Mouse (Mus musculus): ENCODE results near the gene Msrb1. TPM values are rescaled to one million over a fixed set of nuclear protein-coding genes. Genes with fewer than 3 reads are reported as not detected.
A peak's percentile ranks its signal among the peaks of the same experiment; 100 is the strongest.

Msrb1 gene
- total RNA-seq, 1 experiment from 2014 or later = 41.2 TPM

DNA sequence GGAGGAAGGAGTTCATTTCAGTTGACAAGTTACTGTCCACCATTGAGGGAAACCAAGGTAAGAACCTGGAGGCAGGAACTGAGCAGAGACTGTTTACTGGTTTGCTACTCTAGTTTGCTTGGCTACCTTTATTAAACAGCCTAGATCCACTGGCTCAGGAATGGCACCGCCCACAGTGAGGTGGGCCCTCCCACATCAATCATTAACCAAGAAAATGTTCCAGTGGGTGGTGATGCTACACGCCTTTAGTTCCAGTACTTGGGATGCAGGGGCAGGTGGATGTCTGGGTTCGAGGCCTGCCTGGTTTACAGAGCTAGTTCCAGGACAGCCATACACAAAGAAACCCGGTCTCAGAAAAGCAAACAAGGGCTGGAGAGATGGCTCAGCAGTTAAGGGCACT is 1.8 kb downstream of the Msrb1 start:
- no peak for ATAC-seq (replicated peaks; ENCODE audit: low read depth, poor library complexity, severe bottlenecking)

GRCm38 (mm10) chr17:24739926-24740325 is 3.5 kb downstream of the Msrb1 start:
- ATAC-seq (replicated peaks; ENCODE audit: low read depth, poor library complexity, severe bottlenecking) = no peak

- ATAC-seq (replicated peaks; ENCODE audit: low read depth, poor library complexity, severe bottlenecking) = no peak
Observed at GRCm38 (mm10) chr17:24742307-24742706, 5.9 kb downstream of the Msrb1 start.

- ATAC-seq (replicated peaks; ENCODE audit: low read depth, poor library complexity, severe bottlenecking) = no peak
Observed at GRCm38 (mm10) chr17:24743896-24744295, 7.5 kb downstream of the Msrb1 start.

DNA sequence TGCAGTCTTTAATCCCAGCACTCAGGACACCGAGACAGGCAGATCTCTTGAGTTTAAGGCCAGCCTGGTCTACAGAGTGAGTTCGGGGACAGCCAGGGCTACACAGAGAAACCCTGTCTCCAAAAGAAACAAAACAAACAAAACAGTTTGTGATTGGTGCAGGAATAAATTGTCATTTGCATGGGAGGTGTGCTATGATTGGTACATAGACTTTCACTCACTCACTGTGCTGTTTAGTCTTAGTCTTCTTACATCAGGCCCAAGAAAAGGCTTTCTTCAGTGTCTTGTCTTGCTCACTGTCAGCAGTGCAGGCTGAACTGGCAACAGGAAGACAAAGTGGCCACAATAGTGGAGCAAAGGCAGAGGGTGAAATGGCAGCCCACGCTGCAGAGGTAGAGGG is 7.9 kb downstream of the Msrb1 start:
- ATAC-seq (replicated peaks; ENCODE audit: low read depth, poor library complexity, severe bottlenecking) = no peak

- ATAC-seq (replicated peaks; ENCODE audit: low read depth, poor library complexity, severe bottlenecking) = peak; percentile 90
Observed at GRCm38 (mm10) chr17:24745526-24746497, 9.4 kb downstream of the Msrb1 start.

DNA sequence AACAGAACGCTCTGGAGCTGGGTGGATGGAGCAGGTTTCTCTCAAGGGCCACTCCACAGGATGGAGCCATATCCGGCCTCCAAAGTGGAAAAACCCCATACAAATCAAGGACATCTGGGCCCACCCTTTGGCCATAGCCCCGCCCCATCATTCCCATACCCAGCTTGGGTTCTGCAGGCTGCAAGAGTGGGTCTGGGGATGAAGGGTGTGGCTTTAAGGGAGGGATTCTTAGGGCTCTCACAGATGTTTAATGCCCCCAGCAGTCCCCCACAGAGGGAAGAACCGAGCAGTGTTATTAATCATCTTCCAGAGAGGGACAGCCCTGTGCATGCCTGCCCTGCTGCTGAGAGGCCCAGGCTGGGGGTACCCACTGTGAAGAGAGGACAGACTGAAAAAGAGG is 10.5 kb downstream of the Msrb1 start:
- no peak for ATAC-seq (replicated peaks; ENCODE audit: low read depth, poor library complexity, severe bottlenecking)

- no peak for ATAC-seq (replicated peaks; ENCODE audit: low read depth, poor library complexity, severe bottlenecking)
Observed at GRCm38 (mm10) chr17:24751528-24751927, 15.1 kb downstream of the Msrb1 start.

DNA sequence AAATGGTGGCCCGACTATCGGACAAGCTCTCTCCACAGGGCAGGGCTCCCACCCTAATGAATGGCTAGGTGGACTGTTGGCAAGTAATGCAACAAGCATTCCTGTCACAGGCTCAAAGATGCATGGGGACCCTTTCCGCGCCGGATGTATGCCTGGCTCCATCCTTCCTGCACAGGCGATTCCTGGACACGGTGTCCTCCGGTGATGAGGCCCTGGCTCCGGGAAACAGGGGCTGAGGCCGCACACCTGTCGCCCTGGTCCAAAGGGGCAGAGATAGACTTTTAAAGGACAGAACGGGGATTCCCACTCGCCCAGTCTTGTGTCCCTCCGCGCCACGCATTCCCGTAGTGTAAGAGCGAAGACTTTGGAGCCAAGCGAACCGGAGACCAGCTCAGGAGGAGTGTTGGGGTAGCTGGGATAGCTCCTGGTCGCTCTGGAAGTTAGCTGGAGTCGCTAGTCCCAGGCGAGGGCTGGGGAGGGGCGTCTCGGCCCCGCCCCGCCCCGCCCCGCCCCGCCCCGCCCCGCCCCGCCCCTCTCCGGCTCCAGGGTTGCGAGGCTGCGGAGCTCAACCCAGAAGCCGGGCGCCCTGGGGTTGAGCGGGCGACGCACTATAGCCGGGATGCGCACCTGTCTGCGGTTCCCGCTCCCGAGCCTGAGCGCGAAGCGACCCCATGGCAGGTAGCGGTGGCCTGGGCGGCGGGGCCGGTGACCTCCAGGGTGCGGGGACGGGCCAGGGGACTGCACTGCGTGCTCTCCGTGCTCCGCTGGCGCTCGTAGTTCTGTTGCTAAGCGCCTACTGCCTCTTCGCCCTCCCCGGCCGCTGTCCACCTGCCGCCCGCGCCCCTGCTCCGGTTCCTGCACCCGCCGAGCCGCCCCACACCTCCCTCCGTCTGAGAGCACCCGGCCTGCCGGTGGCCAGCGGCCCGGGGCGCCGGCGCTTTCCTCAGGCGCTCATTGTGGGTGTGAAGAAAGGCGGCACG is 16.3 kb downstream of the Msrb1 start, which contains the start of gene Hs3st6:
TSS of gene Hs3st6 (plus strand) at position 574 of the 980 bp plus-strand sequence.
- peak; percentile 36; the same call in 1 of the 2 replicates for ATAC-seq (replicated peaks; ENCODE audit: low read depth, poor library complexity, severe bottlenecking)

- ATAC-seq (replicated peaks; ENCODE audit: low read depth, poor library complexity, severe bottlenecking) = no peak
Observed at GRCm38 (mm10) chr17:24757394-24757793, 21.0 kb downstream of the Msrb1 start.

GRCm38 (mm10) chr17:24761121-24761520 is 24.7 kb downstream of the Msrb1 start:
- ATAC-seq (replicated peaks; ENCODE audit: low read depth, poor library complexity, severe bottlenecking) = no peak

- ATAC-seq (replicated peaks; ENCODE audit: low read depth, poor library complexity, severe bottlenecking) = no peak
Observed at GRCm38 (mm10) chr17:24765016-24765905, 28.8 kb downstream of the Msrb1 start.

DNA sequence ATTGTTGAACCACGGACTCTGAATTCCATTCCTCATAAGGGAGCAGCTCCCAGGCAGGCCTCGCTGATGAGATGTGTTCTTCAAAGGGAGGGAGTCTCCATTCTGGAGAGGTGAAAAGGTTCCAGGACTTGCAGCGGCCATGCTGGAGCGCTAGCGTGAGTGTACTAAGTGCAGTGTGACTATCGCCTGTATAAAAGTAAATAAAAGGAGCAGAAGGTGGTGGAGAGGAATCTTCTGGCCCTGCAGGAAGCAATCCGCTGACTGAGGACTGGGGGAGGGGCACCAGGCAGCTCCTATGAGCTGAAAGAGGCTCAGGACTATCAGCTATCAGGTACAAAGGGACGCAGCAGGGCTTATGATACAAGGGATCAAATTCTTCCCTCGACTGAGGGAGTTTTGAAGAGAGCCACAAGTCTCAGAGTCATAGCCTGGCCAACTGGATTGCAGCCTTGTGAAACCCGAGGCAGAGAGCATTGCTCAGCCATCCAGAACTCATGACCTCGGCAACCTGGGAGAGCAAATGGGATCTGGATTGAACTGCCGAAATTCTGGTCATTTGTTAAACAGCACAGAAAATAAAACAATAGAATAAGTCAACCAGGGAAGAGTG is 29.9 kb downstream of the Msrb1 start:
- ATAC-seq (replicated peaks; ENCODE audit: low read depth, poor library complexity, severe bottlenecking) = no peak

DNA sequence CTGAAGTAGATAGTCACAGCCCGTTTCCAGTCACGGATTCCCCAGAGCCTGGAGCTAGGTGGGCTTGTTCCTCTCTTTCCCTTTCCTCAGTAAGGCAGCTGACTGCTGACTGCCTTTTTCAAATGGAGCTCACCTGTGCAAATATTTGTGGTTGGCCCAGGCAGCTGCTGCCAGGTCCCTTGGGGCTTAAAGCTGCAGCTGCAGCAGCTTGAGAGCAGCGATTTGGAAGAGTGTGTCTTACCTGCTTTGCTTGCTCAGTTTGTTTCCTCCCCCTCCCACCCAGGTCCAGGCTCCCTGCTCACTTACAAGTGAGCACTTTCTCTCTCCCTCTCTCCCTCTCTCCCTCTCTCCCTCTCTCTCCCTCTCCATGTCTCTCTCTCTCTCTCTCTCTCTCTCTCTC is 32.7 kb downstream of the Msrb1 start:
- ATAC-seq (replicated peaks; ENCODE audit: low read depth, poor library complexity, severe bottlenecking) = no peak

- ATAC-seq (replicated peaks; ENCODE audit: low read depth, poor library complexity, severe bottlenecking) = no peak
Observed at GRCm38 (mm10) chr17:24773241-24773640, 36.8 kb downstream of the Msrb1 start.

DNA sequence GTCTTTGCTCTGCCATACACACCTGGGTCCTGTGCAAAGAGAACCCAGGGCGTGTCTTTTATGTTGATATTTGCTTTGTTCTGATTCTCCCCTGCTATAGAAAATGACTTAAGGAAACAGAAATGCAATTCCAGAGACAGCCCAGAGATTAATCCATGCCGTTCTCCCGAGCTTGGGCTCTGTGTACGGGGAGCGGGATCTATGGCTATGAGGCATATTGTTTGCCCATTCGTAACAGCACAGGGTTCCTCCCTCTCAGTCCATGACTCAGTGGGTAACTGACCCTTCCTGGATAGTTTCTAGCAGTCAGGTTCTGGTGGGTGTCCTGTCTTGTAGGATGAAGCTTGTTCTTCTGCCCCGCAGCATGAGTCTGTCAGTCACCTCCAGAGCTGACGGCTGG is 38.7 kb downstream of the Msrb1 start:
- ATAC-seq (replicated peaks; ENCODE audit: low read depth, poor library complexity, severe bottlenecking) = no peak

DNA sequence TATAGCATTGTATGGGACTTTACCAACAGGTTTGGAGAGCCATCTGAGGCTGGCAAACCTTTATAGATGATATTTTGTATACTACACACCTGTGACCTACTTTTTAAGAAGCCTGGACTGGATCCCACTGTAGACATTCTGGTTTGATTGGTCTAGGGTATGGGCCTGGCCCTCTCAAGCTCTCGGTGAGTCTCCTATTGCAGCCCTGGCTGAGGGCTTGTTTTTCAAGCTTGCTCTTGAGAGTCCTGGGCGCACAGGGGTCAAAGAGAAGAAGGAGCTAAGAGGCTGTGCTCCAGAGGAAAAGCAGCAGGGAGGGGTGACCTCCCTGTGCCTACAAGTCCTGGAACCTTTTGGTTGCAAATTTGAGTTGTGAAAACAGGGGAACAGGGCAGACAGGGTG is 40.6 kb downstream of the Msrb1 start:
- ATAC-seq (replicated peaks; ENCODE audit: low read depth, poor library complexity, severe bottlenecking) = no peak

DNA sequence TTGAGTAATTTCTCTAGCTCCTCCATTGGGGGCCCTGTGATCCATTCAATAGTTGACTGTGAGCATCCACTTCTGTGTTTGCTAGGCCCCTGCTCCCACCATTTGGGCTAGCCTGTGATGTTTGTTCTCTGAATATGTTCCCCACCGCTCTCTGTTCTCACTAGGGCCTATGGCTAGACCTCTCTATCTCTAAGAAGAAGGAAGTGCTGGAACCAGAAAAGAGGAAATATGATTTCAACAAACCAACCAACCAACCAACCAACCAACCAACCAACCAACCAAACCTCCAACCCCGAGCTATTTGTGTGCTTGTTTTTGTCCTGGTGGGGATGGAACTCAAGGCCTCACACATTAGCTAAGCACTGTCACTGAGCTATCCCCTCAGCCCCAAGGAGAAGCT is 44.4 kb downstream of the Msrb1 start:
- 0 out of 2 replicates have a peak, but pooled peaks have one; percentile 15 for ATAC-seq (replicated peaks; ENCODE audit: low read depth, poor library complexity, severe bottlenecking)

DNA sequence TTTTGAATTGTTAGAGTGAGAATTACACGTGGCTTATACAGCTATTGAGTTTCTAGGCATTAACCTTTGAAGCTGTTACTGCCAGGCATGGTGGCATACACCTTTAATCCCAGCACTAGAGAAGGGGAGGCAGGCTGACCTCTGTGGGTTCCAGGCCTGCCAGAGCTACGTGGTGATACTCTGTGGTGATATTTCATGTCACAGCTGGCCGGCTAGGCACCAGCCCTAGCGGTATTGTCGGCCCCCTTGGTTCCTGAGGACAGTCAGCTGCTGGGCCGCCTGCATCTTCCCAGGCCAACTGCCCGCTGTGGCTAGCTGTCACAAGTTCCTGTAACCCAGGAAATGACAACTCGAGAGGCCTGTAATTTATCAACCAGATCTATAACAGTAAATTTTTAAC is 55.7 kb downstream of the Msrb1 start:
- no peak for ATAC-seq (replicated peaks; ENCODE audit: low read depth, poor library complexity, severe bottlenecking)

Measured in common myeloid progenitor, adult 5-6 weeks (primary cell).